Comparison of ENCODE assay signal across 19 mouse cellular contexts in genomic region chr5:41755373-41755960, GRCm38 (mm10). TPM values are rescaled to one million over a fixed set of nuclear protein-coding genes. Genes with fewer than 3 reads are reported as not detected.
DNase-seq lines count a peak whose midpoint lies in the region; ATAC-seq lines count a peak whose summit lies in the region.
"Had no signal": no experiment of that assay in that cellular context is flagged by ENCODE, and none has a peak within 500 bp of the region (broad histone marks: within the 10 kb centered on the region; RNA-seq: fewer than 3 reads in every experiment).

No protein-coding gene starts in this region.

- ATAC-seq in midbrain, embryonic 11.5 days (ENCODE audit: low FRiP score) = no peak
- ATAC-seq in midbrain, embryonic 16.5 days = no peak
- no peak for ATAC-seq in intestine, embryonic 16.5 days
- ATAC-seq in stomach, embryonic 16.5 days (ENCODE audit: insufficient read depth, low FRiP score) = no peak
- no peak for ATAC-seq in forebrain, embryonic 11.5 days (replicated peaks; ENCODE audit: low FRiP score)
- no peak for ATAC-seq in forebrain, embryonic 12.5 days (ENCODE audit: low FRiP score)
- ATAC-seq: forebrain, embryonic 14.5 days had no signal

- no peaks in the 10 kb centered on the region for H3K36me3 ChIP-seq in midbrain, embryonic 11.5 days (ENCODE audit: control insufficient read depth, insufficient read depth, low read length)
- H3K36me3 ChIP-seq in midbrain, embryonic 16.5 days (ENCODE audit: control insufficient read depth, insufficient read depth, low read length) = no peaks in the 10 kb centered on the region
- H3K36me3 ChIP-seq in intestine, embryonic 16.5 days (ENCODE audit: control insufficient read depth, insufficient read depth, low read length) = no peaks in the 10 kb centered on the region
- H3K36me3 ChIP-seq in stomach, embryonic 16.5 days (ENCODE audit: control insufficient read depth, insufficient read depth, low read length) = no peaks in the 10 kb centered on the region
- H3K36me3 ChIP-seq in forebrain, embryonic 11.5 days (ENCODE audit: control insufficient read depth, insufficient read depth, low read length) = no peaks in the 10 kb centered on the region
- H3K36me3 ChIP-seq in forebrain, embryonic 12.5 days (replicated peaks) = no peaks in the 10 kb centered on the region
- H3K36me3 ChIP-seq: embryonic facial prominence, embryonic 13.5 days had no signal

- H3K27ac ChIP-seq in midbrain, embryonic 11.5 days (ENCODE audit: low read depth, low read length) = no peak overlapping the region
- no peak overlapping the region for H3K27ac ChIP-seq in midbrain, embryonic 16.5 days (ENCODE audit: low read length)
- H3K27ac ChIP-seq in intestine, embryonic 16.5 days (ENCODE audit: low read length) = no peak overlapping the region
- H3K27ac ChIP-seq in stomach, embryonic 16.5 days (ENCODE audit: low read length) = no peak overlapping the region
- H3K27ac ChIP-seq in forebrain, embryonic 11.5 days (ENCODE audit: low read depth, low read length) = no peak overlapping the region
- H3K27ac ChIP-seq in forebrain, embryonic 12.5 days = no peak overlapping the region
- H3K27ac ChIP-seq: embryonic facial prominence, embryonic 13.5 days had no signal

- no peaks in the 10 kb centered on the region; the same call in 1 of the 2 replicates for H3K4me1 ChIP-seq in midbrain, embryonic 11.5 days (ENCODE audit: control insufficient read depth, insufficient read depth, low read length)
- H3K4me1 ChIP-seq in midbrain, embryonic 16.5 days (ENCODE audit: control insufficient read depth, insufficient read depth, low read length) = peaks cover 4% of the 10 kb centered on the region; the same call in 1 of the 2 replicates
- peaks cover 3% of the 10 kb centered on the region; the same call in 1 of the 2 replicates for H3K4me1 ChIP-seq in intestine, embryonic 16.5 days (ENCODE audit: control insufficient read depth, insufficient read depth, low read length)
- 0 out of 2 replicates have a peak, but pooled peaks cover 5% of the 10 kb centered on the region for H3K4me1 ChIP-seq in stomach, embryonic 16.5 days (ENCODE audit: control insufficient read depth, insufficient read depth, low read length)
- H3K4me1 ChIP-seq in forebrain, embryonic 11.5 days (replicated peaks; ENCODE audit: control insufficient read depth, insufficient read depth, low read length) = no peaks in the 10 kb centered on the region
- no peaks in the 10 kb centered on the region for H3K4me1 ChIP-seq in forebrain, embryonic 12.5 days

- under 1% methylated on average over 23 of the region's 23 CpGs for WGBS in midbrain, embryonic 11.5 days
- under 1% methylated on average over 23 of the region's 23 CpGs for WGBS in midbrain, embryonic 16.5 days
- 8% methylated on average over 23 of the region's 23 CpGs for WGBS in intestine, embryonic 16.5 days
- 6% methylated on average over 23 of the region's 23 CpGs for WGBS in stomach, embryonic 16.5 days
- WGBS in forebrain, embryonic 11.5 days = 0% methylated on average over 23 of the region's 23 CpGs
- WGBS in forebrain, embryonic 12.5 days = 1% methylated on average over 23 of the region's 23 CpGs

- H3K9ac ChIP-seq in midbrain, embryonic 11.5 days (ENCODE audit: low read length) = no peak overlapping the region
- H3K9ac ChIP-seq in midbrain, embryonic 16.5 days (ENCODE audit: low read depth, low read length) = no peak overlapping the region
- H3K9ac ChIP-seq in intestine, embryonic 16.5 days (ENCODE audit: low read depth, low read length) = no peak overlapping the region
- no peak overlapping the region for H3K9ac ChIP-seq in stomach, embryonic 16.5 days (ENCODE audit: low read length)
- no peak overlapping the region for H3K9ac ChIP-seq in forebrain, embryonic 11.5 days (ENCODE audit: low read length)
- H3K9ac ChIP-seq in forebrain, embryonic 12.5 days = no peak overlapping the region
- H3K9ac ChIP-seq: embryonic facial prominence, embryonic 13.5 days had no signal

- no peak overlapping the region for H3K4me2 ChIP-seq in midbrain, embryonic 11.5 days
- no peak overlapping the region for H3K4me2 ChIP-seq in midbrain, embryonic 16.5 days (ENCODE audit: low read length)
- peak overlapping the region; percentile 37; the same call in 1 of the 2 replicates for H3K4me2 ChIP-seq in intestine, embryonic 16.5 days (ENCODE audit: low read depth, low read length)
- H3K4me2 ChIP-seq in stomach, embryonic 16.5 days (ENCODE audit: low read depth, low read length) = peak overlapping the region; percentile 43
- no peak overlapping the region for H3K4me2 ChIP-seq in forebrain, embryonic 11.5 days (ENCODE audit: low read depth, low read length, severe bottlenecking)
- H3K4me2 ChIP-seq in forebrain, embryonic 12.5 days = no peak overlapping the region

- H3K9me3 ChIP-seq in midbrain, embryonic 11.5 days (ENCODE audit: control insufficient read depth, low read length) = no peaks in the 10 kb centered on the region
- H3K9me3 ChIP-seq in midbrain, embryonic 16.5 days (replicated peaks; ENCODE audit: control insufficient read depth, low read length, poor library complexity, severe bottlenecking) = no peaks in the 10 kb centered on the region
- H3K9me3 ChIP-seq in intestine, embryonic 16.5 days (ENCODE audit: control insufficient read depth, low read length) = no peaks in the 10 kb centered on the region
- H3K9me3 ChIP-seq in stomach, embryonic 16.5 days (replicated peaks; ENCODE audit: control insufficient read depth, low read length) = no peaks in the 10 kb centered on the region
- no peaks in the 10 kb centered on the region for H3K9me3 ChIP-seq in forebrain, embryonic 11.5 days (ENCODE audit: control insufficient read depth, low read length)
- H3K9me3 ChIP-seq in forebrain, embryonic 12.5 days = no peaks in the 10 kb centered on the region
- H3K9me3 ChIP-seq: embryonic facial prominence, embryonic 13.5 days had no signal

- peak; percentile 50 for DNase-seq in embryo, embryonic 10.5 days (ENCODE audit: low spot score)
- DNase-seq in embryo, embryonic 10 days (ENCODE audit: low spot score) = no peak
- peak; percentile 94 for DNase-seq in midbrain, embryonic 11.5 days (ENCODE audit: low spot score, missing footprints)
- DNase-seq in forebrain, embryonic 11.5 days (ENCODE audit: low spot score) = no peak
- DNase-seq: adrenal gland, adult 2 months; cerebellum, postnatal 10 days; gastrocnemius, postnatal 14 days; kidney, postnatal 10 days; lung, adult 18-20 months; lung, postnatal 4 days; right cerebral cortex, postnatal 4 days had no signal

- H3K4me3 ChIP-seq in midbrain, embryonic 11.5 days (ENCODE audit: low read depth, low read length) = no peak overlapping the region
- H3K4me3 ChIP-seq in midbrain, embryonic 16.5 days (ENCODE audit: low read depth, low read length) = no peak overlapping the region
- no peak overlapping the region for H3K4me3 ChIP-seq in intestine, embryonic 16.5 days (ENCODE audit: low read length)
- no peak overlapping the region; the same call in 1 of the 2 replicates for H3K4me3 ChIP-seq in stomach, embryonic 16.5 days (replicated peaks; ENCODE audit: low read length)
- no peak overlapping the region for H3K4me3 ChIP-seq in forebrain, embryonic 11.5 days (ENCODE audit: low read depth, low read length)
- H3K4me3 ChIP-seq in forebrain, embryonic 12.5 days (replicated peaks) = no peak overlapping the region

- peaks cover 97% of the 10 kb centered on the region for H3K27me3 ChIP-seq in midbrain, embryonic 11.5 days (ENCODE audit: control insufficient read depth, insufficient read depth, low read length)
- H3K27me3 ChIP-seq in midbrain, embryonic 16.5 days (ENCODE audit: control insufficient read depth, insufficient read depth, low read depth, low read length) = peaks cover 80% of the 10 kb centered on the region
- peaks cover 64% of the 10 kb centered on the region for H3K27me3 ChIP-seq in intestine, embryonic 16.5 days (replicated peaks; ENCODE audit: control insufficient read depth, insufficient read depth, low read length)
- peaks cover 75% of the 10 kb centered on the region for H3K27me3 ChIP-seq in stomach, embryonic 16.5 days (ENCODE audit: control insufficient read depth, insufficient read depth, low read length)
- peaks cover 94% of the 10 kb centered on the region for H3K27me3 ChIP-seq in forebrain, embryonic 11.5 days (ENCODE audit: control insufficient read depth, insufficient read depth, low read length)
- H3K27me3 ChIP-seq in forebrain, embryonic 12.5 days = peaks cover 98% of the 10 kb centered on the region
- H3K27me3 ChIP-seq: CH12.LX had no signal

RNA-seq across cellular contexts. Expression of gene Nkx3-2, which starts 8.8 kb away (rescaled TPM):
- polyA plus RNA-seq in midbrain, embryonic 11.5 days (2014; fragmentation: Nextera tagmentation; extraction: Ambion mirVana) = 0.27 TPM in 1 of 2 replicates, not detected in the other
- not detected in 2 replicates for polyA plus RNA-seq in midbrain, embryonic 16.5 days (2015; fragmentation: Nextera tagmentation; extraction: Ambion mirVana)
- 1.5 and 1.9 TPM in 2 replicates for polyA plus RNA-seq in intestine, embryonic 16.5 days (2015; fragmentation: Nextera tagmentation; extraction: Ambion mirVana)
- polyA plus RNA-seq in stomach, embryonic 16.5 days (2015; fragmentation: Nextera tagmentation; extraction: Ambion mirVana) = 1.9 and 2.5 TPM in 2 replicates
- polyA plus RNA-seq in forebrain, embryonic 11.5 days (2014; fragmentation: Nextera tagmentation; extraction: Ambion mirVana) = not detected in 2 replicates
- polyA plus RNA-seq in forebrain, embryonic 12.5 days (2016; fragmentation: Nextera tagmentation; extraction: Ambion mirVana) = not detected in 2 replicates
- polyA plus RNA-seq: adrenal gland, adult 2 months; forebrain, embryonic 14.5 days; heart, embryonic 16.5 days had no signal

RNA-seq across cellular contexts. Expression of gene Rab28, which starts 47.5 kb away (rescaled TPM):
- 98.2 and 108 TPM in 2 replicates for polyA plus RNA-seq in midbrain, embryonic 11.5 days (2014; fragmentation: Nextera tagmentation; extraction: Ambion mirVana)
- polyA plus RNA-seq in midbrain, embryonic 16.5 days (2015; fragmentation: Nextera tagmentation; extraction: Ambion mirVana) = 61.7 and 62.0 TPM in 2 replicates
- polyA plus RNA-seq in intestine, embryonic 16.5 days (2015; fragmentation: Nextera tagmentation; extraction: Ambion mirVana) = 41.9 and 49.6 TPM in 2 replicates
- polyA plus RNA-seq in stomach, embryonic 16.5 days (2015; fragmentation: Nextera tagmentation; extraction: Ambion mirVana) = 53.3 and 65.4 TPM in 2 replicates
- 95.8 and 98.2 TPM in 2 replicates for polyA plus RNA-seq in forebrain, embryonic 11.5 days (2014; fragmentation: Nextera tagmentation; extraction: Ambion mirVana)
- 88.9 and 94.7 TPM in 2 replicates for polyA plus RNA-seq in forebrain, embryonic 12.5 days (2016; fragmentation: Nextera tagmentation; extraction: Ambion mirVana)

Comparison
In these comparisons a context has a peak if more than half of its experiments do, and no peak if none do; other contexts are left out.
1. DNase-seq: peak in embryo, embryonic 10.5 days (single experiment) and midbrain, embryonic 11.5 days (single experiment); none in embryo, embryonic 10 days (single experiment) and forebrain, embryonic 11.5 days (single experiment).
2. H3K4me2 ChIP-seq: peak in intestine, embryonic 16.5 days (single experiment) and stomach, embryonic 16.5 days (single experiment); none in midbrain, embryonic 11.5 days (single experiment), midbrain, embryonic 16.5 days (single experiment), forebrain, embryonic 11.5 days (single experiment) and forebrain, embryonic 12.5 days (single experiment).